Mouse (Mus musculus): ENCODE measurements around the gene Sap30. TPM values are rescaled to one million over a fixed set of nuclear protein-coding genes. Genes with fewer than 3 reads are reported as not detected.
"Not testable (repeated sequence)": the region's sequence is repeated elsewhere in the genome, so short reads cannot be mapped to it uniquely, and the experiment has no call there.

Gene Sap30
- polyA plus RNA-seq, 1 experiment from 2014 or later: 37.7 TPM

DNA sequence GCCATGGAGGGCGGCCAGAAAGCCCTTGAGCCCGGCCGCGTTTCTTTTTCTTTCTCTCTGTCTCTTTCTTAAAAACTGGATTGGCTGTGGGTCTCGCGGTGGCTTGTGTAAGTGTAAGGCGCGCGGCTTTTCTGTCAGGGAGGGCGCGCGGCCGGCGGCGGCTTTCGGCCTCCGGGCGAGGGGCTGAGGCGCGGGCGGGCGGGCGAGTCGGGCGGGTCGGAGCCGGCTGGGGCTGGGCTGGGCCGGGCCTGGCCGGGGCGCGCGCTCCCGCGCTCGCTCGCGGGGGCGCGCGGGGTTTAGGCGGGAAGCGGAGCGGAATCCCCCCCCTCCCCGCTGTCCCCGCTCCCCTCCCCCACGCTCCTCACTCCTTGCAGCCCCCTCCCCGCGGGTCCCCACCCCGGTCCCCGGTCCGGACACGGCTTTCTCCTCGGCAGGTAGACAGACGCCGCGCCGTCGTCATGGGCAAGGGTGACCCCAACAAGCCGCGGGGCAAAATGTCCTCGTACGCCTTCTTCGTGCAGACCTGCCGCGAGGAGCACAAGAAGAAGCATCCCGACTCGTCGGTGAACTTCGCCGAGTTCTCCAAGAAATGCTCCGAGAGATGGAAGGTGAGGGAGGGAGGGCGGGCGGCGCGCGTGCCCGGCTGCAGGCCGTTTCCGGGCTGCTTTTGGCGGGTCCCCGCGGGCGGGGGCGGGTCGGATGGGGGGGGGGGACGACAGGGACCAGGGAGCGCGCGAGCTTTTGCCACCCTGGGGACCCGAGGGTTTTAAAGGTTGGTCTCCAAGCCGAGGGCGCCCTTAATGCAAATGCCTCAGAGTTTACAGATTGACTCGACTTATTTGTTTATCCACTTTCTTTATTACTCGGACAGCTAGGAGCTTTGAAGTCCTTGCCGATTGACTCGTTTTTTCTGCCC, 24.7 kb upstream of the Sap30 start:
- Histone ChIP-seq H3K4me1 (replicated peaks) (no peaks in the 10 kb centered on the region), H3K27me3 (replicated peaks) (no peaks in the 10 kb centered on the region), H3K36me3 (no peaks in the 10 kb centered on the region), H3K4me3 (replicated peaks) (peak overlapping the region; percentile 79), H3K4me2 (replicated peaks) (peak overlapping the region; percentile 51), H3K9me3 (no peaks in the 10 kb centered on the region), H3K27ac (peak overlapping the region; percentile 100), H3K9ac (peak overlapping the region; percentile 99)
- peak; percentile 60 for ATAC-seq
- 1% methylated on average over 66 of the region's 96 CpGs for whole genome bisulfite sequencing

DNA sequence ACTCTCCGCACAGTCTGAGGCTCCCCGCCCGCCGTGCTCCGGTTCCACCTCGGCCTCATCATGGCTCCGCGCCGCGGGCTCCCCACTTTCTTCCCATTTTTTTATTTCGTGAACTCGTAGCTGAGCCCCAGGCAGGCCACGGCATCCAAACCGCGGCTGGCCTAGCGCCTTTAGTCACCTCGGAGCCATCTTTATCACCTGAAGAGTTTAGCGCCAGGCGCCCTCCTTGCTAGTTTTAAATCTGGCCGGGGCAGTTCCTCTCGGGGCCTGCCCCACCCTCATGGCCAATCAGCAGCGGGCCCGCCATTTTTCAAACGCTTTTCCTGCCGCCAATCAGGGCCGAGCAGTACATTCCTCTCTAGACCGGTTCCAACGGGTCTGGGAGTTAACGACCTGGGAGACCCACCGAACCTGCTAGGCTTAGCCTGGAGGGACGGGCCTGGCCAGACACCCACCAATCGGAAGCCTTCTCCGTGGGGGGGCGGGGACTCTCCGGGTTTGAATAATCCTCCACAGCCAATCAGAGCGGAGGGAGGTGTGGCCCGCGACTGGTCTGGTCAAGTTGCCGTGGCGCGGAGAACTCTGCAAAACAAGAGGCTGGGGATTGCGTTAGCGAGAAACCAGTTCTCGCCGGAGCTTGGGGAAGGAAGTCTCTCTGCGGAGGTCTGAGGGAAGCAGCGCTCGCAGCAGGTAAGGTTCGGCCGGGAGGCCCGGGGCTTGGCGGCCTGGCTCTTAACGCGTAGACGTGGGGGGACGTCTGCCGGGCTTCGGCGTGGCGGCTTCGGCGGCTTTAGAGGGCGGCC, 23.9 kb upstream of the Sap30 start, which contains the start of gene Hmgb2:
TSS of gene Hmgb2 (plus strand) at position 592 of the 803 bp plus-strand sequence.
- H3K4me2 ChIP-seq (replicated peaks): peak within 1 kb of the TSS; percentile 91
- no peaks in the 10 kb centered on the region for H3K9me3 ChIP-seq
- H3K9ac ChIP-seq: peak within 1 kb of the TSS; percentile 99
- no peaks in the 10 kb centered on the region for H3K4me1 ChIP-seq (replicated peaks)
- H3K4me3 ChIP-seq (replicated peaks): peak within 1 kb of the TSS; percentile 79
- ATAC-seq: peak; percentile 99
- under 1% methylated on average over 63 of the region's 63 CpGs for WGBS
- H3K27me3 ChIP-seq (replicated peaks): no peaks in the 10 kb centered on the region
- H3K27ac ChIP-seq: peak within 1 kb of the TSS; percentile 100
- H3K36me3 ChIP-seq: no peaks in the 10 kb centered on the region

DNA sequence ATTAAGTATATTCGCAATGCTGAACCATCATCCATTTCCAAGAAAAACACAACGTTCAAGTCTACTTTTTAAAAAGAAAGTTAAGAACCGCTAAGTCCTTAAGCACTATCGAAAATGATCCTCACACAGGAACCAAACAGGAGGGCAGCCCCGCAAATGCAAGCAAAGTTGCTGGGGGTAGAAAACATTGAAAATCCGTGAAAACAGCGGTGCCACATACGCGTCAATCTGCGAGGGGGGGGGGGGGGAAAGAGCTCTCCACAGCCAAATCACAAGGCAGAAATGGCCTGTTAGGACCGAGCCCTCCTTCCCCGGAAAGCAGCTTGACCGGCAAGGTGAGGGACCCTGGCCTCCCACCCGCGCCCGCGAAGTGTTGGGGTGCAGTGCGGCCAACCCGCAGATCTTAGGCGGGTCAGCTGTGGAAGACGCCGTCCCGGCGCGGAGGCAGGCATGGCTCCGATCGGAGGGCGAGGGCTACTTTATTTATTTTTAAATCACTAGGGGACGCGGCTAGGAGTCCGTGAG, 23.2 kb upstream of the Sap30 start:
- no peaks in the 10 kb centered on the region for H3K36me3 ChIP-seq
- peak; percentile 9 for ATAC-seq
- H3K4me2 ChIP-seq (replicated peaks): peak overlapping the region; percentile 91
- H3K9ac ChIP-seq: peak overlapping the region; percentile 81
- WGBS: 2% methylated on average over 31 of the region's 31 CpGs
- H3K27ac ChIP-seq: peak overlapping the region; percentile 90
- H3K4me1 ChIP-seq (replicated peaks): no peaks in the 10 kb centered on the region
- H3K4me3 ChIP-seq (replicated peaks): peak overlapping the region; percentile 68
- no peaks in the 10 kb centered on the region for H3K27me3 ChIP-seq (replicated peaks)
- no peaks in the 10 kb centered on the region for H3K9me3 ChIP-seq

DNA sequence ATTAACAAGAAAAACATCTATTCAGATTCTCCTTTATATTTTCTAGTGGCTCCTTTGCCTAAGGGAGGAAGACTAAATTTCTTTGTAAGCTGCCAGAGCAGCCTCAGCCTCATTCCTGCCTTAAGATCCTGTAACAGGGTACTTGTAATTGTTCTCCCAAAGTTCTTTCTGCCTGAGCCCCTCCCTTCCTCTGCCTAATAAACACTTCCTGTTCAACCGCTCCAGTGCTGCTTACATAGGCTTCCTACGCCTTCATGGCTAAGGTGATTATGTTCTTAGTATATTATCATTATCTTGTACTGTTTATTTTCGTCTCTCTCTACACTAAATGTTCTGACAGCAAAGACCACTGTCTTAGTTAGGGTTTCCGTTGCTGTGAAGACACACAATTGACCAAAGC, 21.0 kb upstream of the Sap30 start:
- 0 out of 2 replicates have a peak, but pooled peaks cover 3% of the 10 kb centered on the region for H3K4me1 ChIP-seq (replicated peaks)
- 76% methylated on average over 4 of the region's 4 CpGs for WGBS
- H3K9me3 ChIP-seq: no peaks in the 10 kb centered on the region
- no peak overlapping the region for H3K27ac ChIP-seq
- no peak overlapping the region for H3K9ac ChIP-seq
- H3K27me3 ChIP-seq (replicated peaks): no peaks in the 10 kb centered on the region
- H3K36me3 ChIP-seq: no peaks in the 10 kb centered on the region
- H3K4me2 ChIP-seq (replicated peaks): no peak overlapping the region
- ATAC-seq: no peak
- no peak overlapping the region for H3K4me3 ChIP-seq (replicated peaks)

DNA sequence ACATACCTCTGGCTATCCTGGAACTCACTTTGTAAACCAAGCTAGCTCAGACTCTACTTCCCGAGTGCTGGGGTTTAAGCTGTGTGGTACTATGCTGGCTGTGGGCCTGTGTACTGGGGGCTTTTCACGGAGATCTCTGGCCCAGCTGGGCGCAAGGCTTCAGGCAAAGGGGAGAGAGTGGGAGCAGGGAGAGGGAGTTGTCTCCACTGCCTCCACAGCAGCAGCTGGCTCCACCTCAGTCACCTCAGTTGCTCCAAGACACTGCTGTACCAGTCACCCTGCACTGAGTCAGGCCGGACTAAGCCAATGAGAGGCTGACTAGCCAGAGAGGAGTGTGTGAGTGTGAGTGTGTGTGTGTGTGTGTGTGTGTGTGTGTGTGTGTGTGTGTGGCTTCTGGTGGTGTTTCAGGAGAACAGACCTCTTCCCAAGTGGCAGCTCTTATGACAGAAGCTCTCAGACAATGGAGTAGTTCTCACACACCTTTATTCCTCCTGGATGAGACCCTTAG, 19.9 kb upstream of the Sap30 start:
- Histone ChIP-seq H3K9ac (no peak overlapping the region), H3K4me3 (replicated peaks) (no peak overlapping the region), H3K4me2 (replicated peaks) (no peak overlapping the region), H3K9me3 (no peaks in the 10 kb centered on the region), H3K36me3 (no peaks in the 10 kb centered on the region), H3K4me1 (replicated peaks) (0 out of 2 replicates have a peak, but pooled peaks cover 3% of the 10 kb centered on the region), H3K27ac (no peak overlapping the region), H3K27me3 (replicated peaks) (no peaks in the 10 kb centered on the region)
- WGBS: 89% methylated on average over 4 of the region's 4 CpGs
- no peak for ATAC-seq

DNA sequence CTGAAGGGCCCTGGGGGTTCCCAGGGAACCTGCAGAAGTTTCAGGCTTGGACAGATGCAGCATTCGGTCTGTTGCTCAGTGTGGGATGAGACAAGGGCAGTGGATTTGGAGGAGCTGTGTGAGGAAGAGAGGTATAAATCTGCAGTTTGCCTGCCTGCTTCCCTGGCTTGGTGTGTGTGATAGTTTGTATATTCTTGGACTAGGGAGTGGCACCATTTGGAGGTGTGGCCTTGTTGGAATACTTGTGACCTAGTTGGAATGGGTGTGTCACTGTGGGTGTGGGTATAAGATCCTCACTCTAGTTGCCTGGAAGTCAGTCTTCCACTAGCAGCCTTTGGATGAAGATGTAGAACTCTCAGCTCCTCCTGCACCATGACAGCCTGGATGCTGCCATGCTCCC, 17.8 kb upstream of the Sap30 start:
- H3K4me2 ChIP-seq (replicated peaks); H3K9me3 ChIP-seq; H3K36me3 ChIP-seq; H3K4me3 ChIP-seq (replicated peaks); H3K4me1 ChIP-seq (replicated peaks); H3K9ac ChIP-seq; H3K27me3 ChIP-seq (replicated peaks); H3K27ac ChIP-seq: not testable (repeated sequence)
- ATAC-seq: peak; percentile 31; the same call in 1 of the 2 replicates
- WGBS: 61% methylated on average over 1 of the region's 1 CpGs

DNA sequence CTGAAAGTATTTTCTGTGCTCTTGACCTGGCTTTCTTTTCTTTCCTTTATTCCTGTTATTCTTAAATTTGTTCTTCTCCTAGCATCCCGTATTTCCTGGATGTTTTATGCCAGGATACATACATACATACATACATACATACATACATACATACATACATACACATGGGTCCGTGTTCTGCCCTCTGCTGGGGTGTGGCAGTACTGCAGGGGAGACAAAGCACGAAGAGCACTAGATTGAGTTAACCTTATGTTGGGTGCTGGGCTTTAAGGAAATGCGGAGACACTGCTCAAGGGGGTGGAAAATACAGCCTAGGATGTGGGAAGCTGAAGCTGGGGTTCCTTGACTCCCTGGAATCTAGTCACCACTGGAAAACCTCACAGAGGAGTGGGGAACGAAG, 16.0 kb upstream of the Sap30 start:
- Histone ChIP-seq H3K4me1 (replicated peaks) (peaks cover 5% of the 10 kb centered on the region; the same call in 1 of the 2 replicates), H3K4me3 (replicated peaks) (no peak overlapping the region), H3K36me3 (no peaks in the 10 kb centered on the region), H3K9ac (no peak overlapping the region), H3K9me3 (no peaks in the 10 kb centered on the region), H3K4me2 (replicated peaks) (no peak overlapping the region), H3K27me3 (replicated peaks) (no peaks in the 10 kb centered on the region), H3K27ac (no peak overlapping the region)
- WGBS: 56% methylated on average over 5 of the region's 5 CpGs
- ATAC-seq: 0 out of 2 replicates have a peak, but pooled peaks have one; percentile 27

DNA sequence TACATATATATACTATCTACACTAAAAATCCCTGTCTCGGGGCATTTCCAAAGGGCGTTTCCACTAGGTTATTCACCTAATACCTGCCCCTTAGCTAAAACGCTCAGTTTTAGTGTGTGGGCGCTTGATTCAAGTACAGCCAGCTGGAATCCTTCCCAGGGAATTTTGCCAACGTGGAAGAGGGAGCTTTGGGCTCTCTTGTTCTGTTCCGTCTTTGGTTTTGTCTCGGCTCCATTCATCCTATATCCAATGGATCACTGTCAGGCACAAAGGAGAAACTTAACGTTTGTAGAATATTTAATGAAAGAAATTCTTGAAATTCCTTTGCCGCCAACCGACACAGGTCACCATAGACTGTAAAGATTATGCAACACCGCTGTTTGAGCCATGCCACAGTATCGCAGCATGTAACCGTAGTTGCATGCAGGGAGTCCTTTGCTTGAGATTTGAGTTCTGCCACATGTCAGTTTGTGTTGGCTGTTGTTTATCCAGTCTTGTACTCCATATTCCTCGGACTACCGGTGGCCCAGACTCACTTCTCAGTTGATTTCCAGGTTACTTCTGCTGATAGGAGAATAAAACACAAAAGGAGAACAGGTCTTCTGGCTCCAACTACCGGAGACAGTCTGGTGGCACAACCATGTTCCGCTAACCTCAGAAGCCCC, 11.3 kb upstream of the Sap30 start:
- WGBS: 48% methylated on average over 17 of the region's 17 CpGs
- H3K4me2 ChIP-seq (replicated peaks): peak overlapping the region; percentile 33
- no peaks in the 10 kb centered on the region for H3K9me3 ChIP-seq
- peak; percentile 68 for ATAC-seq
- no peaks in the 10 kb centered on the region for H3K27me3 ChIP-seq (replicated peaks)
- H3K36me3 ChIP-seq: no peaks in the 10 kb centered on the region
- peaks cover 3% of the 10 kb centered on the region; the same call in 1 of the 2 replicates for H3K4me1 ChIP-seq (replicated peaks)
- no peak overlapping the region for H3K9ac ChIP-seq
- H3K27ac ChIP-seq: no peak overlapping the region
- no peak overlapping the region for H3K4me3 ChIP-seq (replicated peaks)

DNA sequence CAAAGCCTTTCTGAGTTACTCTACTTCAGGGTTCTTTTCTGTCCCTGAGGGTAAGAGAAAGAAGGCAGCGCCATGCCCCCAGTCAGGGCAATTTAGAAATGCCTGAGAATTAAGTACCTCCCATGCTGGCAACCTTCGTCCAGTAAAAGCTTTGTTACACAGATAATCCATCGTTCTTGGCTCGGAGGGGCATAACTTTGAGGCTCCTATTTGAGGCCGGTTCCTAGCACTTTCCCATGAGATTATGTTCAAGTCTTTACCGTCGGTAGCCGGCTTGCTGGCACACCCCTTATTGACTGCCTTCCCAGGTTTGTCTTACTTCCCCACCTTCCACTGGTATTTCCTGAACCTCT, 10.8 kb upstream of the Sap30 start:
- peaks cover 3% of the 10 kb centered on the region; the same call in 1 of the 2 replicates for H3K4me1 ChIP-seq (replicated peaks)
- peak overlapping the region; percentile 33 for H3K4me2 ChIP-seq (replicated peaks)
- H3K9ac ChIP-seq: no peak overlapping the region
- ATAC-seq: no peak; the same call in 1 of the 2 replicates
- no peak overlapping the region for H3K27ac ChIP-seq
- 59% methylated on average over 8 of the region's 8 CpGs for WGBS
- no peak overlapping the region for H3K4me3 ChIP-seq (replicated peaks)
- no peaks in the 10 kb centered on the region for H3K9me3 ChIP-seq
- no peaks in the 10 kb centered on the region for H3K27me3 ChIP-seq (replicated peaks)
- H3K36me3 ChIP-seq: no peaks in the 10 kb centered on the region

DNA sequence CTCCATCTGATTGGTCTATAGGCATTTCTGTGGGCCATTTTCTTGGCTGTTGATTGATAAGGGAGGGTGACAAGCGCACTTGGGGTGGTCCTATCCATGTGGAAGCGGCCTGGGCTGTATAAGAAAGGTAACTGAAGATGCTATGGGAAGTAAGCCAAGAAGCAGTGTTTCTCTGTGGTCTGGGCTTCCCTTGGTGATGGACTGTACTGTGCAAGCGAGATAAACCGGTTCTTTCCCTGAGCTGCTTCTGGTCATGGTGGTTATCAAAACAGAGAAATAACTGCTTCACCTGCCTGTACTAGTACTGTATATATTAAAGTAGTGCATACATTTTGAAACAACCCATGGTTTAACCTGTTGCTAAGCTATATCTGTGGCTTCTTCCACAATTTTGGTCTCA, 4.2 kb upstream of the Sap30 start:
- Histone ChIP-seq H3K27me3 (replicated peaks) (no peaks in the 10 kb centered on the region), H3K4me1 (replicated peaks) (0 out of 2 replicates have a peak, but pooled peaks cover 3% of the 10 kb centered on the region), H3K4me2 (replicated peaks) (no peak overlapping the region), H3K27ac (no peak overlapping the region), H3K9ac (no peak overlapping the region), H3K4me3 (replicated peaks) (no peak overlapping the region), H3K36me3 (no peaks in the 10 kb centered on the region), H3K9me3 (no peaks in the 10 kb centered on the region)
- WGBS: 94% methylated on average over 4 of the region's 4 CpGs
- ATAC-seq: no peak

DNA sequence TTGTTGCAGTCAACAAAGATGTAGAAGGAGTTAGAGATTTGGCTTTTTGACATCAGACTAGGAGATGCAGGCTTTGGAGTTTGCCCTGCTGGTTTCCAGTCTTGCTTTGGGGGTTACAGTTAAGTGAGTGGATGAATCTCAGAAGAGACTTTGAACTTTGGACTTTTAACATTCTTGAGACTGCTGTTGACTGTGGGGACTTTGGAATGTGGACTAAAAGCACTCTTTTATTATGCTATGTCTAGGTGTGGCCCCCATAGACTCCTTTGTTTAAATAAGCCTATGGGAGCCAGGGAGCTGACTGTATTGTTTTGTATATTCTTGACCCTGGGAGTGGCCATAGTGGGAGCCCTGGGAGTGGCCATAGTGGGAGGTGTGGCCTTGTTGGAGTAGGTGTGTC, 2.2 kb upstream of the Sap30 start:
- Histone ChIP-seq H3K27me3 (replicated peaks) (no peaks in the 10 kb centered on the region), H3K9me3 (no peaks in the 10 kb centered on the region), H3K4me2 (replicated peaks) (no peak overlapping the region), H3K36me3 (no peaks in the 10 kb centered on the region), H3K4me3 (replicated peaks) (no peak overlapping the region), H3K4me1 (replicated peaks) (0 out of 2 replicates have a peak, but pooled peaks cover 3% of the 10 kb centered on the region), H3K9ac (no peak overlapping the region), H3K27ac (no peak overlapping the region)
- ATAC-seq: peak; percentile 44

Measured in intestine, embryonic 15.5 days (tissue).